Mouse (Mus musculus): ENCODE data around the gene Dcun1d2.

DNA sequence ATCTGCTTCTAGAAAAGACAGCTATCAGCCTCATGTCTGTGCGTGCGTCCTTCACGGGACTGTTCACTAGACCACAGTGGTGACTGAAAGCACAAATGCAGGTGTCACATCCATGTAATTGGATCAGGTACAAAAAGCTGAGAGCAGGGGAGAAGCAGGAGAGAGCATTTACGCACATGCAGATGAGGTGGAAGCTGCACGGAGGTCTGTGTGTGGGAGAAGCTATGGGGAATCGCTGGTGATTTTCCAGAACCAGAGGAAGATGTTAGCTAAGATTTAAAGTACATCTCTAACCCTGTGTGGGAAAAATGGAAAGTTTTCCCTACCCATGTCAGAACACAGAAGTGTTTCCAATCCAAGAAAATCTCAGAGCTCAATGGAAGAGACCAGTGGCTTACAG, 17.5 kb upstream of the Dcun1d2 start:
- TF ChIP-seq CTCF (conservative IDR thresholded peaks at IDR 0.05; ENCODE audit: low read length), result no peak
- TF ChIP-seq POU5F1 (IDR thresholded peaks at IDR 0.05; ENCODE audit: borderline replicate concordance, low read length), result no peak
- no peak for TF ChIP-seq NANOG (IDR thresholded peaks at IDR 0.05; ENCODE audit: borderline replicate concordance, low read length)
